Mouse (Mus musculus) hematopoietic multipotent progenitor cell, adult 10-12 weeks (in vitro differentiated cells): Measurements from ENCODE around the gene Lrrc52. TPM values are rescaled to one million over a fixed set of nuclear protein-coding genes. Genes with fewer than 3 reads are reported as not detected.

Experiments used
- polyA plus RNA-seq: library from polyadenylated mRNA; stranded (reverse); fragments of >175 nt; gene quantifications from 2 replicates; pipeline ENCODE4 v1.2.3, GENCODE M21; 2012; ENCODE audit warnings: low replicate concordance

The Lrrc52 gene
- polyA plus RNA-seq, result not detected in 2 replicates

DNA sequence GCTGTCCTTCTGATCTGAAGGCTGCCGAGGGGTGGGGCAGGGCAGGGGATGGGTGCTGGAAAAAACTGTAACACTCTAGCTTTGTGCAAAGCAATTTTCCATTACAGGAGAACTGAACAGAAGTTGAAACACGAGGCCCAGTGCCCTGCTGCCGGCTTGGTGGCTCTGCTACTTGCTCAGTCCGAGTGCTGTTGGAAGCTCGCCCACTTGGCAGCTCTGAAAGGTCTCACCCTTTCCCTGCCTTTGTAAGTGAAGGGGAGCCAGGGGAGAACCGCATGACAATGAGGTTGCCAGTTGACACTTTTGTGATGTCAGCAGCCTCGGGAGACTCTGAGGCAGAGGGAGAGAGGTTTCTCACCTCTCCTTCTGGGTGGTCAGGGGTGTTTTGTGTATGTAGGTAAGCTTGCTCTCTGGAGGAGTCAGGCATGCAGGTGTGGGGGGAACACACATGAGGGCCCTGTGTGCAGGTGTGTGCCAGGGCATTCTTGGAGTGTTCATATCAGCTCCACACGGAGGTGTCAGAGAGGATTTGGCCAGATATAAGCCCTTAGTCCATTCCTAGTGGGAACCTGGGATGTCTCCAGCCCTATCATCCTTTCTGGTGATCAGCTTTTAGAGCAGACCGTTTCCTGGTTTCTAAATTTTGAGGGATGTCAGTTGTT is at the start of gene Lrrc52:
Gene Lrrc52 (minus strand): TSS at position 16 of the 662 bp plus-strand sequence.

Other genes starting within 250 kb of the Lrrc52 start
- 60.6 and 80.5 TPM in 2 replicates for gene Uck2, start 181.5 kb downstream of the Lrrc52 start, polyA plus RNA-seq
- gene Tmco1, start 158.4 kb downstream of the Lrrc52 start, polyA plus RNA-seq, result 8.7 and 18.6 TPM in 2 replicates
- 32.4 and 45.9 TPM in 2 replicates for gene Aldh9a1, start 116.8 kb downstream of the Lrrc52 start, polyA plus RNA-seq
- gene Mgst3, start 72.9 kb downstream of the Lrrc52 start, polyA plus RNA-seq, result 1.5 and 68.4 TPM in 2 replicates
- gene Rxrg, start 131.6 kb upstream of the Lrrc52 start, polyA plus RNA-seq, result 0.13 and 0.21 TPM in 2 replicates
- not detected in 2 replicates for gene Lmx1a, start 222.5 kb upstream of the Lrrc52 start, polyA plus RNA-seq